Mouse (Mus musculus) macrophage (primary cell): ENCODE measurements around the gene Vmn1r3. TPM values are rescaled to one million over a fixed set of nuclear protein-coding genes. Genes with fewer than 3 reads are reported as not detected.
"Not testable (repeated sequence)": the region's sequence is repeated elsewhere in the genome, so short reads cannot be mapped to it uniquely, and the experiment has no call there.

Experiments
- H3K27ac ChIP-seq: fragments of 350-480 bp; formaldehyde crosslinking; 2 replicates; pipeline ENCODE4 v1.9.0; 2021
- H3K36me3 ChIP-seq: fragments of 350-480 bp; formaldehyde crosslinking; 2 replicates; pipeline ENCODE4 v1.9.0; 2021; ENCODE audit errors: inconsistent target
- H3K4me3 ChIP-seq: fragments of 350-480 bp; formaldehyde crosslinking; 2 replicates; pipeline ENCODE4 v1.9.0; 2021; ENCODE audit errors: inconsistent target
- H3K79me2 ChIP-seq: fragments of 350-480 bp; formaldehyde crosslinking; 2 replicates; pipeline ENCODE4 v1.9.0; 2021; ENCODE audit errors: inconsistent target
- WGBS: methylation state at CpG from one replicate; pipeline ENCODE4 v1.1.7; 2026; ENCODE audit warnings: inconsistent platforms; ENCODE audit not compliant: missing documents; 5-methylcytosine and 5-hydroxymethylcytosine counted together
- polyA plus RNA-seq: library from polyadenylated mRNA; stranded (reverse); fragments of 250-400 nt; gene quantifications from 3 replicates; pipeline ENCODE4 v1.2.4, GENCODE M21; 2018; ENCODE audit warnings: inconsistent platforms

Vmn1r3 gene
- polyA plus RNA-seq, 1 experiment from 2014 or later, result not detected

DNA sequence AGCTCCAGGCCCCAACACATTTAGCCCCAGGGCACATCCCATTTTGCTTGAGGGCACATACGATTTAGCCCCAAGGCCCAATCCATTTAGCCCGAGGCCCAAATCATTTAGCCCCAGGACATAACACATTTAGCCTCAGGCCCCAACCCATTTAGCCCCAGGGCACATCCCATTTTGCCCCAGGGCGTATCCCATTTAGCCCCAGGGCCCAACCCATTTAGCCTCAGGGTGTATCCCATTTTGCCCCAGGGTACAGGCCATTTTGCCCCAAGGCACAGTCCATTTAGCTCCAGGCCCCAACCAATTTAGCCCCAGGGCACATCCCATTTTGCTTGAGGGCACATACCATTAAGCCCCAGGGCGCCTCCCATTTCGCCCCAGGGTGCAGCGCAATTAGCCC is 9.0 kb downstream of the Vmn1r3 start:
- H3K27ac ChIP-seq, H3K79me2 ChIP-seq, H3K4me3 ChIP-seq, H3K36me3 ChIP-seq: not testable (repeated sequence)
- 93% methylated on average over 6 of the region's 6 CpGs for WGBS

DNA sequence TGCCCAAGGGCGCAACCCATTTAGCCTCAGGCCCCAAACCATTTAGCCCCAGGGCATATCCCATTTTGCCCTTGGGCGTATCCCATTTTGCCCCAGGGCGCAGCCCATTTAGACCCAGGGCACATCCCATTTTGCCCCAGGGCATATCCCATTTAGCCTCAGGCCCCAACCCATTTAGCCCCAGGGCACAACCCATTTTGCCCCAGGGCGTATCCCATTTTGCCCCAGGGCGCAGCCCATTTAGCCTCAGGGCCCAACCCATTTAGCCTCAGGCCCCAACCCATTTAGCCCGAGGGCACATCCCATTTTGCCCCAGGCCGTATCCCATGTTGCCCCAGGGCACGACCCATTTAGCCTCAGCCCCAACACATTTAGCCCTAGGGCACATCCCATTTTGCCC is 9.4 kb downstream of the Vmn1r3 start:
- H3K4me3 ChIP-seq, H3K79me2 ChIP-seq, H3K27ac ChIP-seq, H3K36me3 ChIP-seq: not testable (repeated sequence)
- 81% methylated on average over 2 of the region's 8 CpGs for WGBS

DNA sequence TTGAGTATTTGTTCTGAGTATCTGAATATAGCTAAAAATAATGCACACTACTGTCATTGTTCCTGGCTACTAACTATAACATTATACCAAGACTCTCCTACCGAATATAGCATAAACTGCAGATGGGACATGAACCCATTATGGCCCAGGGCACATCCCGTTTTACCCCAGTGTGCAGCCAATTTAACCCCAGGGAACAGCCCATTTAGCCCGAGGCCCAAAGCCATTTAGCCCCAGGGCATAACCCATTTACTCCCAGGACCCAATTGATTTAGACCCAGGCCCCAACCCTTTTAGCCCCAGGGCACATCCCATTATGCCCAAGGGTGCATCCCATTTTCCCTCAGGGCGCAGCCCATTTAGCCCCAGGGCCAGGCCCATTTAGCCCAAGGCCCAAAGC is 10.6 kb downstream of the Vmn1r3 start:
- WGBS, result 91% methylated on average over 4 of the region's 4 CpGs
- not testable (repeated sequence) for H3K27ac ChIP-seq

DNA sequence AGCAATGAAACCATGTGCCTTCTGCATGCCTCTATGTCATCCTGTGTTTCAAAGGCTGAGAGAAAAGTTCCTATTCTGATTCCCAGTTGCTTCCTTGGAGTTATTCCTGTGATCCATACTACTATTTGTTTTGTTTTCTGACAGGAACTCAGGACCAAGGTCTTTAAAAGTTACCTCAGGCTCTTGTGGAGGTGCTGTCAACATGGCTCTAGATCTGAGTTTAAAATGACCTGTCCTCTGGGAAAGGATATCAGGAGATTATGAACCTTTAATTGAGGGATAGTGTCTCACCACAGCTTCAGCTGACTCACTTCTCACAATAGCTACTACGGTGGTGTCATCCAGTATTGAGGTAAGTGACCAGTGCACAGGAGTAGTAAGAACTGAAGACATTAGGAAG is 18.1 kb downstream of the Vmn1r3 start, which contains the start of gene Vmn1r2:
Vmn1r2 (plus strand) TSS at position 301 of the 400 bp plus-strand sequence.
- H3K4me3 ChIP-seq, H3K79me2 ChIP-seq, H3K36me3 ChIP-seq, H3K27ac ChIP-seq: not testable (repeated sequence)
- WGBS, result no CpG with 5 or more reads among the region's 1 CpGs

More for the DNA sequence above, 10.6 kb downstream of the Vmn1r3 start:
- H3K4me3 ChIP-seq, H3K79me2 ChIP-seq, H3K36me3 ChIP-seq: not testable (repeated sequence)

DNA sequence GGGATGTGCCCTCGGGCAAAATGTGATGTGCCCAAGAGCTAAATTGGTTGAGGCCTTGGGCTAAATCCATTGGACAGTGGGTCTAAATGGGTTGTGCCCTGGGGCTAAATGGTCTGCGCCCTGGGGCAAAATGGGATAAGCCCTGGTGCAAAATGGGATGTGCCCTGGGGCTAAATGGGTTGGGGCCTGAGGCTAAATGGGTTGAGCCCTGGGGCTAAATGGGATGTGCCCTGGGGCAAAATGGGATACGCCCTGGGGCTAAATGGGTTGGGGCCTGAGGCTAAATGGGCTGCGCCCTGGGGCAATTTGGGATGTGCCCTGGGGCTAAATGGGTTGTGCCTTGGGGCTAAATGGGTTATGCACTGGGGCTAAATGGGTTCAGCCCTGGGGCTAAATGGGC is 20.1 kb downstream of the Vmn1r3 start:
- Histone ChIP-seq H3K4me3 (no peak overlapping the region), H3K79me2 (no peaks in the 10 kb centered on the region), H3K36me3 (no peaks in the 10 kb centered on the region), H3K27ac (no peak overlapping the region)
- 90% methylated on average over 4 of the region's 4 CpGs for WGBS

DNA sequence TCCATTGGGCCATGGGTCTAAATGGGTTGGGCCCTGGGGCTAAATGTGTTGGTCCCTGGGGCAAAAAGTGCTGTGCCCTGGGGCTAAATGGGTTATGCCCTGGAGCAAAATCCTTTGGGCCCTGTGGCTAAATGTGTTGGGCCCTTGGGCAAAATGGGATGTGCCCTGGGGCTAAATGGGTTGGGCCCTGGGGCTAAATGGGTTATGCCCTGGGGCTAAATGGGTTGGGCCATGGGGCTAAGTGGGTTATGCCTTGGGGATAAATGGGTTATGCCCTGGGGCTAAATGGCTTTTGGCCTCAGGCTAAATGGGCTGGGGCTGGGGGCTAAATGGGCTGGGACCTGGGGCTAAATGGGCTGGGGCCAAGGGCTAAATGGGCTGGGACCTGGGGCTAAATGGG is 20.7 kb downstream of the Vmn1r3 start:
- H3K27ac ChIP-seq, H3K79me2 ChIP-seq, H3K36me3 ChIP-seq, H3K4me3 ChIP-seq: not testable (repeated sequence)

DNA sequence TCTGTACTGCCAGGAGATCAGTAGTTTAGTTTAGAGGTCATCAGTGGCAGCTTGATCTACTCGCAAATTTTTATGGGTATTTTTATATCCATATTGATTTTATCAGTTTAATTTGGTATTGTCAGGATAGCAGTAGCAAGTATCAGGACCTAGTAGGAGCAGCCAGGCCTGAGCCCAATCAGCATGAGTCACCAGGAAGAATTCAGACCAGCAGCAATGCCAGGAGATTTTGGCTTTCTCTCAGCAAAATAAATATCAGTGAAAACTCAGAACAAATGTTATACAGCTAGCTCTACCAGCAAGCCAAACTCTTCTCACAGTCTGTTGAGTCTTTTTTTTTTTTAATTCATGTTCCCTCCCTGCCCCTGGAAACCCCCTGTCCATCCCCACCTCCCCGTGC is 31.8 kb downstream of the Vmn1r3 start:
- H3K36me3 ChIP-seq, H3K79me2 ChIP-seq, H3K27ac ChIP-seq, H3K4me3 ChIP-seq: not testable (repeated sequence)
- WGBS, result 79% methylated on average over 1 of the region's 2 CpGs

DNA sequence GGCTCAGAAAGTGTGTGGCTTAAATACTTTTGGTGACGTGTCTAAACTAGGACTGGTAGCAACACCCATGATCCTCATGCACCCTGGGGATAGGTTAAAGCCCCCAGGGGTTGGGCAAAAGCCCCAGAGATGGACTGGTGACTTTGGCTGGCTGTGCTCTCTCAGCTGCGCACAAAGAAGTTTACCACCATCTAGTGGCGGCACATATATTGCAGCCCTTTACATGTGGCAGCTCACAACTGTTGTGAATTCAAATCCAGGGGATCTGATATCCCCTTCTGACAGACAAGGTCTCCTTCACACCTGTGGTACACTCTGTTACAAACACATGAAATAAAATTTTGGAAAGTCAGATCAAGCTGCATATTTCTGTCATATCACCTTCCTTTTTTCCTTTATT is 37.2 kb downstream of the Vmn1r3 start:
- H3K36me3 ChIP-seq, H3K79me2 ChIP-seq, H3K4me3 ChIP-seq, H3K27ac ChIP-seq: not testable (repeated sequence)
- no CpG with 5 or more reads among the region's 3 CpGs for WGBS

Other genes with a start within 250 kb of the Vmn1r3 start
- gene Vmn1r2, start 18.0 kb downstream of the Vmn1r3 start, polyA plus RNA-seq, result not detected in 3 replicates